Mouse (Mus musculus) T-cell, adult 2 months (primary cell): ENCODE results near the gene Pkp1.

Experiments
- DNase-seq: peaks from one replicate; pipeline ENCODE4 v3.0.0; 2022; ENCODE audit warnings: low spot score

Pkp1 gene

DNA sequence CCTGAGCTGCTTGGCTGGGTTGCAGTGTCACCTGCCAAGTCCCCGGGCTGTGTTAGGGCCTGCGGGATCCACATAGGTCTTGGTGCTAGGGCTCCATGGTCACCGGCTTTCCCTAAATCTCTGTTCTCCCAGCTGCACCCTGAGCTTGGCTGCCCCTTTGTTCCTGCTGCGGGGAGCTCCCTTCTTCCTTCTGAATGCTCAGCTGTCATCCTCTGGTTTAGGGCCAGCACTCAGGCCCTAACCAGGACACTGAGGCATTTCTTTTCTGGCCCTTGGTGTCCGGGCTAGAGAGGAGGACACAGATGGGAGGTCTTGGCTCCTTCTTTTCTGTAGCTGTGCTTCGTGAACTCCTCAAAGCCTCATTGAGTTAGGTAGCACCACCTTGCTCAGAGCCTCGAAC lies 97.2 kb downstream of the Pkp1 start:
- no peak for DNase-seq
